Mouse (Mus musculus) CH12.LX (cell line): ENCODE measurements at regions not wholly inside any gene's neighbourhood (a gene's known extent, or its start where the extent isn't known, plus 50 kb on each side); places are given as distances from the start of the nearest gene placed in this dataset.

Source experiments
- DNase-seq: peaks from one replicate; pipeline ENCODE4 v3.0.0-alpha.2; 2013; ENCODE audit errors: extremely low read depth
- H3K27ac ChIP-seq: 2 replicates; pipeline ENCODE4 v1.5.1; 2012; ENCODE audit warnings: low read depth, mild to moderate bottlenecking, control low read depth, moderate library complexity; ENCODE audit not compliant: insufficient read depth
- H3K27me3 ChIP-seq: replicated peaks from 2 replicates; pipeline ENCODE3; 2012; ENCODE audit warnings: inconsistent platforms
- H3K36me3 ChIP-seq, 2 experiments: replicated peaks in 1 of 2; 2 replicates each; pipeline versions ENCODE3 to v1.6.1; 2012; ENCODE audit warnings: inconsistent platforms in 1 of 2, low read length in 1 of 2, mild to moderate bottlenecking in 1 of 2, mixed read lengths in 1 of 2, moderate library complexity in 1 of 2; ENCODE audit not compliant: control insufficient read depth in 1 of 2, insufficient read depth in 1 of 2
- H3K4me1 ChIP-seq, 2 experiments: 2 replicates each; pipeline ENCODE4 v1.6.1; 2012; ENCODE audit warnings: inconsistent platforms in 1 of 2, moderate library complexity in 1 of 2; ENCODE audit not compliant: insufficient read depth in 2 of 2, control insufficient read depth in 1 of 2
- H3K4me2 ChIP-seq: 2 replicates; pipeline ENCODE4 v1.6.1; 2012; ENCODE audit warnings: low read depth, mild to moderate bottlenecking, control low read depth; ENCODE audit not compliant: poor library complexity, insufficient read depth, severe bottlenecking
- H3K4me3 ChIP-seq, 3 experiments: fragments of 150-350 bp in 1 of 3; sonication (generic) in 1 of 3; replicated peaks in 1 of 3; 2 replicates each; pipeline versions ENCODE3 to v1.5.1; 2011 to 2012; ENCODE audit warnings: low read depth in 2 of 3, low read length in 2 of 3, mild to moderate bottlenecking in 2 of 3, moderate library complexity in 2 of 3, control low read depth in 1 of 3, improper control_type of control experiment in 1 of 3, inconsistent platforms in 1 of 3, mixed read lengths in 1 of 3; ENCODE audit not compliant: poor library complexity in 1 of 3
- H3K79me2 ChIP-seq: replicated peaks from 2 replicates; pipeline ENCODE4 v1.6.1; 2012; ENCODE audit warnings: mild to moderate bottlenecking, moderate library complexity; ENCODE audit not compliant: control insufficient read depth, poor library complexity, insufficient read depth, severe bottlenecking; ENCODE audit errors: extremely low read depth
- H3K9ac ChIP-seq: 2 replicates; pipeline ENCODE4 v1.6.1; 2012; ENCODE audit warnings: low read depth, mild to moderate bottlenecking, control low read depth, moderate library complexity; ENCODE audit not compliant: insufficient read depth
- H3K9me3 ChIP-seq: replicated peaks from 2 replicates; pipeline ENCODE3; 2012; ENCODE audit warnings: low read length, inconsistent platforms, mixed read lengths
- E2F4 ChIP-seq: IDR thresholded peaks from 2 replicates; pipeline ENCODE4 v1.6.1; 2011; ENCODE audit warnings: low read depth, low read length, improper control_type of control experiment; ENCODE audit not compliant: insufficient replicate concordance
- ELF1 ChIP-seq: IDR thresholded peaks from 2 replicates; pipeline ENCODE4 v1.6.1; 2014; ENCODE audit warnings: low read depth, mild to moderate bottlenecking, inconsistent platforms, low read length, improper control_type of control experiment
- EP300 ChIP-seq: IDR thresholded peaks from 2 replicates; pipeline ENCODE4 v1.6.1; 2011; ENCODE audit warnings: low read length, improper control_type of control experiment
- ETS1 ChIP-seq: conservative IDR thresholded peaks from 2 replicates; pipeline ENCODE4 v1.6.1; 2012; ENCODE audit warnings: low read depth, mild to moderate bottlenecking, inconsistent platforms, low read length, improper control_type of control experiment, moderate library complexity
- HCFC1 ChIP-seq: IDR thresholded peaks from 2 replicates; pipeline ENCODE4 v1.6.1; 2012; ENCODE audit warnings: low read depth, mild to moderate bottlenecking, inconsistent platforms, low read length, improper control_type of control experiment
- IRF4 ChIP-seq: IDR thresholded peaks from 2 replicates; pipeline ENCODE4 v1.6.1; 2014; ENCODE audit warnings: low read depth, mild to moderate bottlenecking, inconsistent platforms, low read length, improper control_type of control experiment
- JUND ChIP-seq: conservative IDR thresholded peaks from 2 replicates; pipeline ENCODE4 v1.6.1; 2011; ENCODE audit warnings: low read depth, low read length, improper control_type of control experiment
- KAT2A ChIP-seq: IDR thresholded peaks from 2 replicates; pipeline ENCODE4 v1.6.1; 2012; ENCODE audit warnings: low read length, improper control_type of control experiment, inconsistent platforms; ENCODE audit not compliant: insufficient replicate concordance
- MAX ChIP-seq: IDR thresholded peaks from 2 replicates; pipeline ENCODE4 v1.6.1; 2011; ENCODE audit warnings: low read length, improper control_type of control experiment
- MXI1 ChIP-seq: IDR thresholded peaks from 2 replicates; pipeline ENCODE4 v1.6.1; 2011; ENCODE audit warnings: mild to moderate bottlenecking, low read depth, low read length, improper control_type of control experiment
- NRF1 ChIP-seq: IDR thresholded peaks from 2 replicates; pipeline ENCODE4 v1.6.1; 2014; ENCODE audit warnings: low read depth, mild to moderate bottlenecking, inconsistent platforms, low read length, improper control_type of control experiment, moderate library complexity
- POLR2A ChIP-seq: IDR thresholded peaks from 2 replicates; pipeline ENCODE4 v1.6.1; 2011; ENCODE audit warnings: low read depth, mild to moderate bottlenecking, improper control_type of control experiment, low read length
- POLR2AphosphoS2 ChIP-seq: IDR thresholded peaks from 2 replicates; pipeline ENCODE4 v1.6.1; 2011; ENCODE audit warnings: low read depth, low read length, improper control_type of control experiment
- RAD21 ChIP-seq: IDR thresholded peaks from 2 replicates; pipeline ENCODE4 v1.6.1; 2011; ENCODE audit warnings: low read depth, mild to moderate bottlenecking, low read length, improper control_type of control experiment, moderate library complexity
- TBP ChIP-seq: conservative IDR thresholded peaks from 2 replicates; pipeline ENCODE4 v1.6.1; 2011; ENCODE audit warnings: low read depth, low read length, improper control_type of control experiment
- USF2 ChIP-seq: conservative IDR thresholded peaks from 2 replicates; pipeline ENCODE4 v1.6.1; 2011; ENCODE audit warnings: low read depth, low read length, improper control_type of control experiment
- ZC3H11A ChIP-seq: IDR thresholded peaks from 2 replicates; pipeline ENCODE4 v1.6.1; 2012; ENCODE audit warnings: low read depth, mild to moderate bottlenecking, inconsistent platforms, low read length, improper control_type of control experiment
- ZKSCAN1 ChIP-seq: IDR thresholded peaks from 2 replicates; pipeline ENCODE4 v1.6.1; 2012; ENCODE audit warnings: low read depth, inconsistent platforms, low read length, improper control_type of control experiment, borderline replicate concordance
- ZMIZ1 ChIP-seq: IDR thresholded peaks from 2 replicates; pipeline ENCODE4 v1.6.1; 2012; ENCODE audit warnings: low read depth, mild to moderate bottlenecking, inconsistent platforms, low read length, improper control_type of control experiment
- dilution Hi-C: fragments of 300-500 bp; cut with MboI; formaldehyde crosslinking; loops from 2 replicates; pipeline ENCODE4 v1.14.3; 2020; ENCODE audit warnings: low sequenced_read_pairs; ENCODE audit not compliant: extremely low pct_unique_long_range_greater_than_20kb, extremely low pct_ligation_motif_present
- in situ Hi-C: fragments of 300-500 bp; cut with MboI; formaldehyde crosslinking; loops from 3 replicates; pipeline ENCODE4 v1.14.3; 2019; ENCODE audit warnings: low sequenced_read_pairs, low pct_ligation_motif_present, low pct_unique_long_range_greater_than_20kb, mixed read lengths

- dilution Hi-C loops: no loop called here
- Histone ChIP-seq H3K36me3 (no peaks in the 10 kb centered on the region), H3K9ac (no peak overlapping the region)
Measured at GRCm38 (mm10) chr2:82378476-82378875, 325.5 kb downstream of the Zfp804a start.

DNA sequence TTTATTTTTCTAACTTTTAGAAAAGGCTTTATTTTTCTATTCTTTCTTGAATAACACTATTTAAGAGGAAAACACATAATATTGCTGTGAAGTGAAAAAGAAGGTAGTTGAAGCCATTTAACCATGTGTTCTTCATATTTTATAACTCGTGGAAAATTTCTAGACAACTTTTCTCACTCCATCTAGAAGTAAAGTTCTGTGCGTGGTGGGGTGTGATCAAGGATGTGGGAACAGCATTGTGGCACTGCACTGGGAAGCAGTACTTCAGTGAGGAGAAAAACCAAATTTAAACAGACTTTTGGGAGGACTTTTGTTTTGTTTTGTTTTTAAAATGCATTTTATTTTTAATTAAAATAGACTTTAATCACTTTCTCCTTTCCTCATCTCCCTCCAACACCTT lies 332.1 kb downstream of the Zfp804a start:
- H3K4me2 ChIP-seq: no peak overlapping the region
- TF ChIP-seq USF2 (no peak), IRF4 (no peak), E2F4 (no peak), POLR2A (no peak), ZC3H11A (no peak), ZKSCAN1 (no peak), RAD21 (no peak), NRF1 (no peak), TBP (no peak), KAT2A (no peak), ETS1 (no peak), ELF1 (no peak), ZMIZ1 (no peak), MXI1 (no peak), EP300 (no peak)
- dilution Hi-C loops: no loop called here
- no peaks in the 10 kb centered on the region for H3K36me3 ChIP-seq
- no peaks in the 10 kb centered on the region for H3K9me3 ChIP-seq
- H3K27ac ChIP-seq: no peak overlapping the region
- H3K27me3 ChIP-seq: no peaks in the 10 kb centered on the region
- no peaks in the 10 kb centered on the region for H3K79me2 ChIP-seq
- no peak for DNase-seq
- H3K4me1 ChIP-seq: no peaks in the 10 kb centered on the region
- in situ Hi-C loops: no loop called here
- no peak overlapping the region for H3K4me3 ChIP-seq
- H3K9ac ChIP-seq: no peak overlapping the region

More at GRCm38 (mm10) chr2:82378476-82378875, 325.5 kb downstream of the Zfp804a start:
- no peak for TF ChIP-seq POLR2A
- TF ChIP-seq HCFC1: no peak
- no peak for TF ChIP-seq POLR2AphosphoS2
- no peak for TF ChIP-seq MAX
- no peak for TF ChIP-seq JUND
- no peak for TF ChIP-seq E2F4
- no peak for TF ChIP-seq KAT2A
- no peak for TF ChIP-seq ZKSCAN1
- H3K27me3 ChIP-seq: no peaks in the 10 kb centered on the region
- no peak for DNase-seq
- H3K4me2 ChIP-seq: no peak overlapping the region
- in situ Hi-C loops: no loop called here
- no peaks in the 10 kb centered on the region for H3K4me1 ChIP-seq
- no peaks in the 10 kb centered on the region for H3K9me3 ChIP-seq
- H3K27ac ChIP-seq: no peak overlapping the region
- no peak overlapping the region for H3K4me3 ChIP-seq
- no peaks in the 10 kb centered on the region for H3K79me2 ChIP-seq
